Mouse (Mus musculus): ENCODE measurements around the gene Spg7.

GRCm38 (mm10) chr8:123048402-123048801 lies 14.3 kb upstream of the Spg7 start:
- TF ChIP-seq CTCF (IDR thresholded peaks at IDR 0.05; ENCODE audit: extremely low read depth, insufficient read depth, insufficient read length, insufficient replicate concordance) (no peak), POLR2A (IDR thresholded peaks at IDR 0.05; ENCODE audit: low read depth, low read length) (no peak)
